Mouse (Mus musculus): ENCODE measurements around the gene Amt.
A peak's percentile ranks its signal among the peaks of the same experiment; 100 is the strongest.
"Not testable (repeated sequence)": the region's sequence is repeated elsewhere in the genome, so short reads cannot be mapped to it uniquely, and the experiment has no call there.

Amt gene

DNA sequence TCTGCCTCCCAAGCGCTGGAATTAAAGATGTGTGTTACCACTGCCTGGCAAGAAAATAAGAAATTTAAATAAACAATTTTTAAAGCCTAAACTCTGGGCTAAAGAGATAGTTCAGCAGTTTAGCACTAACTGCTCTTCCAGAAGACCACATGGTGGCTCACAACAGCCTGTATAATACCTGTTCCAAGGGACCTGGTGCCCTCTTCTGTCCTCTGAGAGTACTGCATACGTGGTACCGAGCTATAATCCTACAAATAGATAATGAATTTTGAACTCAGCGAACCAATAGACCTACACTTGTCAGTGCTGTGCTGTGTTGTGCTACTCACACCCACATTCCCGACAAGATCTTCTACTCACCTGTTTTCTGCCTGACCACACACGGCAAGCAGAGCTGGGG lies 12.2 kb upstream of the Amt start:
- DNase-seq, result peak; percentile 80 to 86

- not testable (repeated sequence) for DNase-seq
Measured at GRCm38 (mm10) chr9:108287526-108288238, 9.0 kb upstream of the Amt start.

- no peak for DNase-seq
Measured at GRCm38 (mm10) chr9:108289347-108289746, 7.3 kb upstream of the Amt start.

GRCm38 (mm10) chr9:108290016-108290750 lies 6.5 kb upstream of the Amt start, which contains the start of gene Nicn1:
Nicn1 (plus strand) TSS chr9:108290429.
- DNase-seq, result peak; percentile 85 to 88

DNA sequence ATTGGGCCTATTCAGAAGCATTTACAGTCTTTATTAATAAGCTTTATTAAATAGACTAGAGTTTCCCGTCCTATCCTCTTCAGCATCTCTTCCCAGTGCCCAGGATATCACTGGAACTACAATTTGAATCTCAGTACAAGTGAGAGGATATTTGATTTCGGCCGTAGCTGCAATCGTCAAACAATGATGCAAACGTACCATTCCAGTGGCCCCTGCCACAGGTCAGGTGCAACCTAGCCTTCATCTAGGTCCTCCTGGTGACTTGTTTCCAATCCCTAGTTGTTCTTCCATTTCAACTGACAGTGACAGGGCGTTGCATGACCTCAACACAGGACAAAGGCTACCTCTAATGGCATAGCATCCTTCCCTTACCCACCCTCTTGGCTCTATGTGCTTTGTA lies 5.9 kb upstream of the Amt start:
- DNase-seq, result no peak

GRCm38 (mm10) chr9:108301853-108302252 lies 5.2 kb downstream of the Amt start:
- no peak for DNase-seq

GRCm38 (mm10) chr9:108304716-108305115 lies 8.1 kb downstream of the Amt start:
- no peak for DNase-seq

GRCm38 (mm10) chr9:108305170-108305569 lies 8.5 kb downstream of the Amt start:
- DNase-seq, result peak in 1 of 2 experiments; percentile 15

GRCm38 (mm10) chr9:108305629-108306520 lies 9.2 kb downstream of the Amt start, which contains the start of the genes Rhoa and Tcta:
Rhoa (plus strand) TSS chr9:108306129.
Tcta (minus strand) TSS chr9:108306160.
- peak; percentile 95 to 98 for DNase-seq

DNA sequence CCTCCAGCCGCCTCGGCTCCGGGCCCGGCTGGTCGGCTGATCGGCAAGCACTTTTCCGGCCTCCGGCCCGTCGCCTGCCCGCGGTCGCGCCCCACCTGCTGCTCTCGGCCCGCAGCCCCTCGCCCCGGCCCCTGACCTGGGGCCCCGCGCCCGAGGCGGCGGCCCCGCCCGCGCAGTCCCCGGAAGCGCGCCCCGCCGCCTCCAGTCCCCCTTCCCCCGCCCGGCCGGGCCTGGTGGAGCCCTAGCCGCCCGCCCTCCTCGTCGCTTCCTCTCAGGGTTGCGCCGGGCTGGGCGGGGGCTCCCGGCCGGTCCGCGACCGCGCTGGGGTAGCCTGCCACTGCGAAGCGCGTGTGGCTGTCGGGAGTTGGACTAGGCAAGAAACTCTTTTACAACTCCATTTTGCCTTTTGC lies 9.9 kb downstream of the Amt start:
- DNase-seq, result peak; percentile 90 to 92

DNA sequence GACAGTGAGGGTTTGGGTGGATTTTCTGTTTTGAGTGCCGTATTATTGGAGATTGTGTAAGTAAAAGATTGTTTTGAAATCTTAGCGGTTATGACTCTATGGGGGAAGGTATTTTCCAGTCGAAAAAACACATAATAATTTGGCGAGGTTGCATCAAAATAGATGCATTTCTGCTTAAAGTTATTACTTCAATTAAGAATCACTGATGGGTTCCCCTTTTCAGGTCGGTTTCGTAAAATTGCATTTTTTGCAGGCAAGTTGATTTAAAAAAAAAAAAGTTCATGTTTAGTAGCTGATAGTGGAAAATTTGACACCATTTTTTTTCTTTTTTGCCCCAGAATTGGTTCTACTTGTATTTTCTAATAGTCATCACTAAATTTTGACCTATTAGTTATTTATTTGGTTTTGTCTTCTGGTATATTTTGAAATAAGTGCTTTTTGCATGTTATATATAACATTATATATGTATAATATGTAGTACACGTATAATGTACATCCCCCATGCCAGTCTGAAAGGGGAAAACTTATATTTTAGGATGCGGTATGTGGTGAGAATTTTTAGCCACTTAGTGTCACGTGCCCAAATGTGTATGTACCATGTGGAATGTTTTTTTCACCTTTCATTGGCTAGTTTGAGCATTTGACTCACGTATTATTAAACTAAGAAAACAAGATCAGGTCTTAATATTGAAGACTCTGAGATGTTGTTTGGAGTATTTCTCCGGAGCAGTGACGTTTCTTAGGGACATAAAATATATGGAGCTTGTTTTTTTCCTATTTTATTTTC lies 10.6 kb downstream of the Amt start:
- DNase-seq, result peak in 1 of 2 experiments; percentile 16

DNA sequence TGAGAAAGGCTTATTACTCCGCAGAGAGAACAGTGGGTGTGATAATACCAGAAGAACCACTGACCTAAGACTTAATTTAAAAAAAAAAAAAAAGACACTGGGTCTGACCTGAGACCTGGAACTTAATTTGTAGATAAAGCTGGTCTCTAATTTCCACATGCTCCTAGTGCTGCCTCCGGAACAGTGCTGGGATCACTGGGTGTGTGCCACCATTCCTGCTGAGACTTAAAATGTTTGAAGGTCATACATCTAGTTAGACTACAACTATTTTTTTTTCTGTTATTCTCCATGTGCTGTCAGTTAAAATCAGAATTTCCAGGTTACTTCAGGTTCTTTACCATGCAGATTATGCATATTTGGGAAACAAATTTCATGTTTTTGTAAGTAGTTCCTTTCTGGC lies 11.5 kb downstream of the Amt start:
- DNase-seq, result no peak

GRCm38 (mm10) chr9:108317572-108317971 lies 20.9 kb downstream of the Amt start:
- peak; percentile 40 to 41 for DNase-seq

- no peak for DNase-seq
Measured at GRCm38 (mm10) chr9:108318462-108318861, 21.8 kb downstream of the Amt start.

- peak in 1 of 2 experiments; percentile 23 for DNase-seq
Measured at GRCm38 (mm10) chr9:108322054-108322453, 25.4 kb downstream of the Amt start.

DNA sequence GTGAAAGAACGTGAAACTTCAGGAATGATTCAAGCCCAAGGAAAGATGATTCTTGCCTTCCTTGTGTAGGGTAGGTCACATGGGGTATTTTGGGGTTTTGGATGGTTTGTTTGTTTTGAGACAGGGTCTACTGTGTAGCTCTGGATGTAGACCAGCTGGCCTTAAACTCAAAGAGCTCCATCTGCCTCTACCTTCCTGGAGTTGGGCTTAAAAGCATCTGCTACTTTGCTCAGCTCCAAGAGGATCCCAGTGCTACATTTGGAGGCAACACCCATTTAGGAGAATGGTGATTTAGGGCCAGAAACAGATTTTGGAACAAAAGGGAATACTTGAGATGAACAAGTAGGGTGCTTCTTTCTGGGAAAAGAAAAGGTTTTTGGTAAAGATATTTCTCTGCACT lies 28.1 kb downstream of the Amt start:
- DNase-seq, result no peak

- no peak for DNase-seq
Measured at GRCm38 (mm10) chr9:108325811-108326210, 29.2 kb downstream of the Amt start.

DNA sequence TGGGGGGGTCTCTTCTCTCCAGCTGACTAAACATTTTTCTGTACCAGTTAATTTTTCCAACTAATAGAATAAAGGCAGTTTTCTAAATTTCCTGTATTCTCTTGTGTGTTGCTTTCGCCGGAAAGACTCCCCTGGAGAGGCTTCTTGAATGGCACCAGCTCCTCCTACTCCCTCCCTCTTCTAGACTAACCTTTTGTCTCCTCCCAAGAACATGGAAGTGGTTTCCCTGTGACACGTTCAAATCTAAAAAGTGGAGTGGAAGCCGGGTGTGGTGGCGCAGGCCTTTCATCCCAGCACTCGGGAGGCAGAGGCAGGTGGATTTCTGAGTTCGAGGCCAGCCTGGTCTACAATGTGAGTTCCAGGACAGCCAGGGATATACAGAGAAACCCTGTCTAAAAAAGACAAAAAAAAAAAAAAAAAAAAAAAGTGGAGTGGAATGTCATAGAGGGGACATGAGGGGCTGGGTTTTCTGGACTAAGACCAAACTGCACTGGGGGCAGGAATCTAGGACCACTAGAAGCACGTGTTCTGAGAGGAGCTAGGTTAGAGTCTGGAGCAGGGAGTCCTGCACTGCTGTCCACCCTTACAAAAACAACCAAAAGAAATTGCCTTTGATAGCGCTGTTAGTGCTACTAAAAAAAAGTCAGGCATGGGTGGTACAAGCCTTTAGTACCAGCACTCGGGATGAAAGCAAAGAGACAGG lies 41.3 kb downstream of the Amt start:
- DNase-seq, result no peak

GRCm38 (mm10) chr9:108338551-108338885 lies 41.9 kb downstream of the Amt start:
- DNase-seq, result no peak

- DNase-seq, result peak; percentile 87 to 89
Measured at GRCm38 (mm10) chr9:108338886-108339781, 42.5 kb downstream of the Amt start, which contains the start of gene Gpx1. Gpx1 (plus strand) TSS chr9:108338903.

GRCm38 (mm10) chr9:108339886-108340257 lies 43.2 kb downstream of the Amt start:
- no peak for DNase-seq
